Mouse (Mus musculus) gastrocnemius, postnatal 14 days (tissue): ENCODE measurements around the gene Pak2. TPM values are rescaled to one million over a fixed set of nuclear protein-coding genes. Genes with fewer than 3 reads are reported as not detected.
"Not testable (repeated sequence)": the region's sequence is repeated elsewhere in the genome, so short reads cannot be mapped to it uniquely, and the experiment has no call there.

Experiments used
- DNase-seq: peaks from one replicate; pipeline ENCODE4 v3.0.0; 2021; ENCODE audit warnings: mixed read lengths
- intact Hi-C: fragments of 180-260 bp; cut with DNase I; formaldehyde crosslinking; loops from one replicate; pipeline ENCODE4 v1.15.1; 2025; ENCODE audit warnings: low total_unique reads
- total RNA-seq, 2 experiments: library from RNA; stranded (reverse); gene quantifications; 2 replicates each; pipeline ENCODE4 v1.2.3; 2021

Pak2 gene
- total RNA-seq, 2 experiments from 2014 or later: 18.9 to 19.7 TPM

GRCm38 (mm10) chr16:32098897-32099637 is 19.9 kb upstream of the Pak2 start:
- DNase-seq: no peak
- intact Hi-C loops: no loop called here

GRCm38 (mm10) chr16:32097757-32098156 is 18.6 kb upstream of the Pak2 start:
- intact Hi-C loops, DNase-seq: not testable (repeated sequence)

- intact Hi-C loops: no loop called here
- no peak for DNase-seq
Observed at GRCm38 (mm10) chr16:32091466-32091865, 12.3 kb upstream of the Pak2 start.

GRCm38 (mm10) chr16:32087629-32088443 is 8.7 kb upstream of the Pak2 start:
- intact Hi-C loops: no loop called here
- no peak for DNase-seq

- intact Hi-C loops: no loop called here
- DNase-seq: no peak
Observed at GRCm38 (mm10) chr16:32078408-32078990, 643 bp downstream of the Pak2 start.

- intact Hi-C loops: no loop called here
- DNase-seq: no peak
Observed at GRCm38 (mm10) chr16:32077648-32078407, 1.3 kb downstream of the Pak2 start.

GRCm38 (mm10) chr16:32076406-32076805 is 2.7 kb downstream of the Pak2 start:
- DNase-seq: no peak
- intact Hi-C loops: no loop called here

- intact Hi-C loops: no loop called here
- no peak for DNase-seq
Observed at GRCm38 (mm10) chr16:32075762-32076161, 3.4 kb downstream of the Pak2 start.

GRCm38 (mm10) chr16:32070070-32070469 is 9.1 kb downstream of the Pak2 start:
- intact Hi-C loops, DNase-seq: not testable (repeated sequence)

DNA sequence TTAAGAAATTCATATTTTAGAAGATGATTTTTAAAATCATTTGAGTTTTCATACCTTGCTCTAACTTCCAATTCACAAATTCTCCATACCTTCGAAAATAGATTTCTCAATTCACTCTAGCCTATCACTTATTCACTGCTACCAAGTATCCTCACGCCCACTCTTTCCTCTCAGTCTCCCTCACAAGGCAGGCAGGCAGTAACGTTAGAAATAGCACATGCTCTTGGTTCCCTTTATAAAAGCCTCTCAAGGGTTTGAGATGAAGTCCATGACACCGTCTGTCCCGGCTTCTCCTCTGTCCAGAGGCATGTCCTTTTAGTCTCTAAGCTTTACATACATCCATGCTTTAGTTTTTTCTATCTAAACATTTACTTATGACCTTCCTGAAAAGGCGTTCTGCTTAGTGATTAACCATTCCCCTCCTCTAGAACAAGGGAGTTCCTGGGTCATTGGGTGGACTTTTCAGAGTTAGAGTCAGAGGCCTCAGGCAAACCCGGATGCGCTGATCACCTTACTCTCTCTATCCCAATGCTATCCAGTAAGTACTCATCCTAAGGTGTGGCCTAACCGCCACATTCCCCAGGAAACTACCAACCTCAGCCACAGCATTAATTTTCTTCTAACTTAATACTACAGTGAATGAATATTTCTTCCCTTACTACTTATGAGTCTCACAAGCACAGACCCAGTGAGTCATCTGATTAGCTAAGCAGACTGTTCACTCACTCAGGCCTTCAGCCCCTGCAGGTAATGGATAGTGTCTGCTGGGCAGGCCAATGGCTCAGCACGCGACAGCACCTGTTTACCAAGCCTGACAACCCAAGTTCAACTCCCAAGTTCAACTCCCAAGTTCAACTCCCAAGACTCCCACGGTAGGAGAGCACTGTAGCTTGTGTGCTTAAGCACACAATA is 10.5 kb downstream of the Pak2 start:
- no peak for DNase-seq
- intact Hi-C loops: no loop called here

DNA sequence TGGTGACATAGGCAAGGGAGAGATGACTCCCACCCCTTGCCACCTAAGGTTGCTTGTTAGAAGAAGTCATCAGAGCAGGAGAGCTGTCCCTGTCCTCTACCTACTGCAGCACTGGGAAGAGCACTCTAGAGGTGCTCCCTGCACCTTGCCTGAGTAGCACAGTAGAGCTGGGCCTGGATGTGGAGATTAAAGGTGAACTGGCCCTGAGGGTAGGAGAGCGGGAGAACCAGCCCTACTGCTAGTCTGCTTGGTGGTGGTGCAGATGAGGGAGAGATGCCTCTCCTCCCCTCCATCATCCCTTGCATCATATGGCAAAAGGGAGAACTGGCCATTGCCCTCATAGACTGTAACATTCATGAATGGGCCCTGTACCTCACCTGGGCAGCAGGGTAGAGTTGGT is 12.2 kb downstream of the Pak2 start:
- intact Hi-C loops: no loop called here
- DNase-seq: no peak

DNA sequence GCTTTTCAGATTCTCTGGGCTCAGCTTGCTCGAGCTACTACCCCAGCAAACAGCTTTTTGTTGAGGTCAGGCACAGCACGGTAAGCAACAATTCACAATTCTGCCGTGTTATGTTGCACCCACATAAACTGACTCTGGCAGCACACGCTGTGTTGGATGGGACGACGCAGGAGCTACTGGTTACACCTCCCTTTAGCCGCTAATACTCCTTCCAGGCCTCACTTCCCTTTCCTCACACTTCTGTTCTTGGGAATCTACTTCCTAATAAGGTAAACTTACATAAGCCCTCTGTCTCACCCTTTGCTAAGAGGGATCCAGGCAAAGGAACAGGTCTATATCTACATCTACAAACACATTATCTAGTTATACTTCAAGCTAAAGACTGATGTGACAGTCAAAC is 15.2 kb downstream of the Pak2 start:
- intact Hi-C loops: no loop called here
- DNase-seq: no peak

DNA sequence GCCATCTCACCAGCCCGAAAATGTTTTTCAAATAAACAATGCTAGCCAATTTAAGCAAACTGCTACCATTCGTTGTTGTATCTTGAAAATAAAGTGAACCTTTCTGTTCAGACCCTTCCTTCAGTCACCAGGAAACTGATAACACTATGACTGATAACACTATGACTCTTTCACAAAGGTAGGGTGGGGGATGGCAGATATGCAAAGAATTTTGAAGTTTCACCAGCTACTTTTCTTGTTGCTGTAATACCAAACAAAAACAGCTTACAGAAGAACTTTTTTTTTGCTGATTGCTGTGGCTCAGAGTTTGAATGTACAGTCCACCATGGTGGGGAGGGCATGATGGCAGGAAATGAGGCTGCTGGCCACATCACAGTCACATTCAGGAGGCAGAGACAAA is 16.9 kb downstream of the Pak2 start:
- DNase-seq: no peak
- intact Hi-C loops: no loop called here

DNA sequence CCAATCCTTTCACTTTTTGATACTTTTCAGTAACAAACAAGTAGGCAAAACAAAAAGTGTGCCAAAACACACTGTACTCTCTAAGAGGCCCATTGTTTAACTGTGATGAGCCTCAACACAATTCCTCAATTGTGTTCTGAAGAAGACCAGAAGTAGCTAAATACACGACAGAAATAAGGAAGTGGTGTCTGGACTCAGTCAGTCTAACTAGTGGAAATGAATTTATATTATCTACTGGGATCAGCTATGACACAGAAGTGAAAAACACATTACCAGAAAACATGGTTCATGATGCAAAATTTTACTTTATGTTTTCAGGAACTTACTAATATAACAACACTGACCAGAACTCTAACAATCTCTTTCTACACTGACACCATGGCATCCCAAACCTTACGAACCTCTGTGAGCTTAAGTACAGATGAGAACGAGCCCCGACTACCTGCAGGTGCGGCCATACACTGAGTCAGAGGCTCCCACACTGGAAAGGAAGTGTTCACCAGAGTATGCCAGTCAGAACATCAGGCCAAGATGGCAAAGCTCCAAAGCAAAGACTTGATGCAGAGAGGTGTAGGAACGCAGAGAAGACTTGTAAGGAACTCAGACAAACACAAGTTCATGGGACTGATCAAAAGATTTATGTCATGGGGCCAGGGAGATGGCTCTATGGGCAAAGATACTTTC is 19.2 kb downstream of the Pak2 start:
- intact Hi-C loops: no loop called here
- DNase-seq: no peak

GRCm38 (mm10) chr16:32058817-32059216 is 20.3 kb downstream of the Pak2 start:
- intact Hi-C loops: no loop called here
- no peak for DNase-seq

DNA sequence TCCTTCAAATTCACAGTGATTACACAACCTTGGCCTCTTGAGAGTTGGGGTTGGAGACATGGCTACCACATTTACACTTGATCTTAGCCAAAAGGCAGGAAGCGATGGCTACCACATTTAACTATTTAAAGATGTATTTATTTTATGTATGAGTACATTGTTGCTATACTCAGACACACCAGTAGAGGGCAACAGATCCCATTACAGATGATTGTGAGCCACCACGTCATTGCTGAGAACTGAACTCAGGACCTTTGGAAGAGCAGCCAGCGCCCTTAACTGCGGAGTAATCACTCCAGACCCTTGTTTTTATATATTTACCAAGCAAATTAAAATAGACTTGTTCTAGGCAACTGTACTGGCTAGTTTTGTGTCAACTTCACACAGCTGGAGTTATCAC is 36.8 kb downstream of the Pak2 start:
- no peak for DNase-seq
- intact Hi-C loops: no loop called here

DNA sequence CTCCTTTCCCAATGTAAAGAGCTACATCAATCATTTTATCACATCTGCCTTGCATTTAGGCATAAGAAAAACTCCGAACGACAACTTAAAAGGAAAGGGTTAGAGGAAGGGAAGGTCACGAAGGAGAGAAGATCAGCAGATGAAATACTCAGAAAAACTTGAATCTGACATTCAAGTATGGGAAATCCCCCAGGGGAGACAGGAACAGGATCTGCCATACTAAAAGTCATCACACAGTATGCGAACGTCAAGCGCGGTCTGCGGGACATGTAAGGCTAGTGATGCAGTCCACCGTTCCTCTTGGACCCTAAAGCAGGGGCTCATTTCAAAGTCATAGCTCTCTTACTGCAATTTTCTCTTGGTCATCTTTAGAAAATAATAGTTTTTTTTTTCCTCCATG is 59.5 kb downstream of the Pak2 start:
- no peak for DNase-seq
- intact Hi-C loops: no loop called here

DNA sequence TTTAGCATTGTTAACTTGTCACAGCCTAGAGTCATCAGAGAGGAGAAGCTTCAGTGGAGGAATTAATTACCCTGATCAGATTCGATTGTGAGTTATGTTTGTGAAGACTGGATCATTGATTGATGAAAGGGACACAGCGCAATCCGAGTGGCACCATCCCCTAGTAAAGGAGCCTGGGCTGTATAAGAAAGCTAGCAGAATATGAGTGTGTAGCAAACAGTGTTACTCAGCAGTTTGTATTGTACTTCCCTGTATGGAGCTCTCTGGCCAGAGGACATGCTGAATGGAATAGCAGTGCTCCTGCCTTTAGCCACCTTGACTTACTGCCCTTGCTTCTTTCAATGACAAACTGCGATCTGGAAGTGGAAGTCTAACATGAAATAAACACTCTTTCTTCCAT is 68.8 kb downstream of the Pak2 start:
- intact Hi-C loops: no loop called here

More for the DNA sequence above, 68.8 kb downstream of the Pak2 start:
- no peak for DNase-seq
